Mouse (Mus musculus) neural tube, embryonic 15.5 days (tissue): Measurements from ENCODE around the gene Sec14l1. TPM values are rescaled to one million over a fixed set of nuclear protein-coding genes. Genes with fewer than 3 reads are reported as not detected.

Experiments
- ATAC-seq: fragments of 200-750 bp; cut with Nextera tagmentation; 2 replicates; pipeline ENCODE4 v1.8.0; 2017; ENCODE audit warnings: mild to moderate bottlenecking, moderate TSS enrichment, moderate library complexity; ENCODE audit not compliant: low FRiP score
- H3K27ac ChIP-seq: fragments of 300-500 bp; sonication (generic); replicated peaks from 2 replicates; pipeline ENCODE4 v1.5.1; 2015; ENCODE audit warnings: mild to moderate bottlenecking, inconsistent platforms
- H3K27me3 ChIP-seq: fragments of 300-500 bp; sonication (generic); replicated peaks from 2 replicates; pipeline ENCODE4 v1.6.1; 2015; ENCODE audit warnings: inconsistent platforms
- H3K36me3 ChIP-seq: fragments of 300-500 bp; sonication (generic); 2 replicates; pipeline ENCODE4 v1.6.1; 2015; ENCODE audit warnings: inconsistent platforms
- H3K4me1 ChIP-seq: fragments of 300-500 bp; sonication (generic); 2 replicates; pipeline ENCODE4 v1.6.1; 2015; ENCODE audit warnings: inconsistent platforms
- H3K4me2 ChIP-seq: fragments of 300-500 bp; sonication (generic); 2 replicates; pipeline ENCODE4 v1.6.1; 2015; ENCODE audit warnings: inconsistent platforms, mild to moderate bottlenecking, moderate library complexity
- H3K4me3 ChIP-seq: fragments of 300-500 bp; sonication (generic); replicated peaks from 2 replicates; pipeline ENCODE4 v1.5.1; 2015; ENCODE audit warnings: mild to moderate bottlenecking, inconsistent platforms
- H3K9ac ChIP-seq: fragments of 300-500 bp; sonication (generic); replicated peaks from 2 replicates; pipeline ENCODE4 v1.6.1; 2015; ENCODE audit warnings: mild to moderate bottlenecking, inconsistent platforms
- H3K9me3 ChIP-seq: fragments of 300-500 bp; sonication (generic); replicated peaks from 2 replicates; pipeline ENCODE4 v1.6.1; 2016; ENCODE audit warnings: inconsistent platforms
- WGBS: fragments of 180-500 bp; shearing (Covaris S2); methylation state at CpG from one replicate; pipeline ENCODE4 v1.1.7; 2015; ENCODE audit warnings: mixed read lengths; 5-methylcytosine and 5-hydroxymethylcytosine counted together
- polyA plus RNA-seq: library from polyadenylated mRNA; unstranded; fragments of >200 nt; fragmentation: Nextera tagmentation; extraction: Ambion mirVana; gene quantifications from 2 replicates; pipeline ENCODE4 v1.2.1, GENCODE M21; 2015

Gene Sec14l1
- polyA plus RNA-seq, 1 experiment from 2014 or later, result 52.0 TPM

- Histone ChIP-seq H3K9ac (no peak overlapping the region), H3K9me3 (no peaks in the 10 kb centered on the region), H3K4me2 (no peak overlapping the region), H3K27me3 (no peaks in the 10 kb centered on the region), H3K4me3 (no peak overlapping the region), H3K4me1 (peaks cover 6% of the 10 kb centered on the region), H3K27ac (peak overlapping the region; percentile 37; the same call in 1 of the 2 replicates), H3K36me3 (no peaks in the 10 kb centered on the region)
- no peak for ATAC-seq
- WGBS, result 86% methylated on average over 14 of the region's 14 CpGs
These were observed 12.8 kb upstream of the Sec14l1 start for GRCm38 (mm10) chr11:117101925-117102717.

- H3K27me3 ChIP-seq, result no peaks in the 10 kb centered on the region
- H3K27ac ChIP-seq, result no peak overlapping the region
- H3K4me1 ChIP-seq, result peaks cover 10% of the 10 kb centered on the region
- H3K9me3 ChIP-seq, result no peaks in the 10 kb centered on the region
- no peak overlapping the region for H3K4me3 ChIP-seq
- no peak overlapping the region for H3K4me2 ChIP-seq
- no peak for ATAC-seq
- WGBS, result 81% methylated on average over 10 of the region's 10 CpGs
- H3K9ac ChIP-seq, result no peak overlapping the region
- no peaks in the 10 kb centered on the region for H3K36me3 ChIP-seq
These were observed 11.4 kb upstream of the Sec14l1 start for GRCm38 (mm10) chr11:117103523-117103922.

DNA sequence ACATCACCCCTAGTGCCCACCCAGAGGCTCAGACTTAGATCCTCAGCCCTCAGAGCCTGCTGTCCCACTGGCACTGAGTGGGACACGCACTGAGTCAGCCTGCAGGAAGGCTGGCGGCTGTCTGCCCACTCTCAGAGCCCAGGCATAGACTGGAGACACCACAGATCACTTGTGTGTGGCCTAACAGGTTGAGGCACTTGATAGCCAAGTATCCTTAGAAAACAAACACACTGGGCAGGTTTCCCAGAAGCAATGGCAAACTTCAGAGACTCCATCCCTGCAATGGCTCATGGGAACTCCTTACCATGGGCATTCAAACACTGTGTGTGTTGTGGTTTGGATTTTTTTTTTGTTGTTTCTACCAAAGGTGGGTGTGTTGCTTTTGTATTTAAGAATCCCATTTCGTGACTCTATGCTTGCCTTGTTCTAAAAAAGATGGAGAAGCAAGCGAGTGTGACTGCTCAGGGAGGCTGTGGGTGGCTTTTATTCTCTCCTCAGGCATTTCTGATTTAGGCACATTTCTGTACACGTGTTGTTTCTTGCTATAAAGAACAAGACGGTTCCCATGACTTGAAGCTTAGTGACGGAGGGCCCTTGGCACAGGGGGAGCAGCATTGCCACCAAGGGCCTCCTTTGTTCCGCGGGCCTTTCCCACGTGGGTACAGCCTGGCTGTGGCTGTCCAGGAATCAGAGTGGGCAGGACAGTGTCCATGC is 10.8 kb upstream of the Sec14l1 start:
- 76% methylated on average over 10 of the region's 10 CpGs for WGBS
- ATAC-seq, result no peak

DNA sequence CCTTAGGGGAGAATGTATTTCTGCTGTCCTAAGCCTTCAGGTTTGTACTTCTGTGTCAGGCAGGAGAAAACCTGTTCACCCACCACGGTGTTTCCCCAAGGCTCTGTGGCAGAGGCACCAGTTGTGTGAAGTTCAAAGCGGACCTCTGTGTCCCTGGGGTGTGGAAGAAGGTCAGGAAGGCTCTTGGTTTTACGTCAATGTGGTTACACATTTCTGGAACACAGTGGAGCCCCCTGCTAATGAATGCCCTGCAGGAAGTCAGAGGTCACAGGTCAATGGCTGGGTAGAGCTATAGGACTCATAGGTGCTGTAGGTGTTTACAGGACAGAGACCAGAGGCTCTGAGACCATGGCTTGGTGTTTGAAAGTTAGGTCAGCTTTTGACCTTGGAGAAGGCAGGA is 9.7 kb upstream of the Sec14l1 start:
- 87% methylated on average over 3 of the region's 3 CpGs for WGBS
- no peaks in the 10 kb centered on the region for H3K36me3 ChIP-seq
- no peak for ATAC-seq
- no peaks in the 10 kb centered on the region for H3K27me3 ChIP-seq
- no peak overlapping the region for H3K4me2 ChIP-seq
- H3K9me3 ChIP-seq, result no peaks in the 10 kb centered on the region
- no peak overlapping the region for H3K4me3 ChIP-seq
- no peak overlapping the region for H3K9ac ChIP-seq
- no peak overlapping the region for H3K27ac ChIP-seq
- H3K4me1 ChIP-seq, result peaks cover 11% of the 10 kb centered on the region

More for the DNA sequence above, 10.8 kb upstream of the Sec14l1 start:
- H3K9me3 ChIP-seq, result no peaks in the 10 kb centered on the region
- no peak overlapping the region for H3K4me3 ChIP-seq
- no peak overlapping the region for H3K4me2 ChIP-seq
- peaks cover 11% of the 10 kb centered on the region for H3K4me1 ChIP-seq
- no peaks in the 10 kb centered on the region for H3K36me3 ChIP-seq
- H3K27ac ChIP-seq, result no peak overlapping the region
- H3K9ac ChIP-seq, result no peak overlapping the region
- H3K27me3 ChIP-seq, result no peaks in the 10 kb centered on the region

GRCm38 (mm10) chr11:117105850-117106249 is 9.1 kb upstream of the Sec14l1 start:
- ATAC-seq, result no peak
- H3K27me3 ChIP-seq, result no peaks in the 10 kb centered on the region
- no peak overlapping the region for H3K4me2 ChIP-seq
- WGBS, result 85% methylated on average over 7 of the region's 7 CpGs
- no peak overlapping the region for H3K9ac ChIP-seq
- H3K27ac ChIP-seq, result no peak overlapping the region
- H3K9me3 ChIP-seq, result no peaks in the 10 kb centered on the region
- H3K36me3 ChIP-seq, result no peaks in the 10 kb centered on the region
- no peak overlapping the region for H3K4me3 ChIP-seq
- H3K4me1 ChIP-seq, result peaks cover 11% of the 10 kb centered on the region

DNA sequence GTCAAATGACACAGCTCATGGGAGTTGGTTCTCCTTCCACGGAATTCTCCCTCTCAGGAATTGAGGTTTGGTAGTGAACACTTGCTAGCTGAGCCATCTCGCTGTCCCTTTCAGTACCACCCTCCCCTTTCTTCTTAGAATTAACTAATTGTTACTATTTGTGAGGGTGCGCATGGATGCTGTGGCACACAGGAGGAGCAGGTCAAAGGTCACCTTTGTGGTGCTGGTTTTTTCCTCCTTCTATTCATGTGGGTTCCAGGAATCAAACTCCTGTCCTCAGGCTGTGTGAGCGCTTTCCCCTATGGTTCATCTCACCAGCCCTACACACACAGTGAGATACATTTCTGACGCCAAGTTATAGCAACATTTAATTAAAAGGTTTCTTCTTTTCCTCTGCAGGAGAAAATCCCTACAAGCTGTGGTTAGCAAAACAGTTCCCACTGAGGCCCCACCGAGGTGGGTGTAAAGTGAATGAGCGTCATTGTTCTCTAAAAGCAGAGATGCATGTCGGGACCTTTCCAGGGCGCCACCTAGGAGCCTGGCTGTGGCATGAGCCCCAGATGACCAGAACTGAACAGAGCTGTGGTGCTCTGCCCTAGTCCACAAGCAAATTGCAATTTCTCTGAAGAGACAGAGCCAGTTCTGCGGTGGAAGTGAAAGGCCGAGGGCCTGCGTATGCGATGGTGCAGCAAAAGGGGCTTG is 8.2 kb upstream of the Sec14l1 start:
- Histone ChIP-seq H3K27ac (peak overlapping the region; percentile 24; the same call in 1 of the 2 replicates), H3K27me3 (no peaks in the 10 kb centered on the region), H3K9ac (no peak overlapping the region), H3K4me2 (no peak overlapping the region), H3K9me3 (no peaks in the 10 kb centered on the region), H3K4me3 (no peak overlapping the region), H3K36me3 (no peaks in the 10 kb centered on the region), H3K4me1 (peaks cover 11% of the 10 kb centered on the region)
- no peak for ATAC-seq
- 31% methylated on average over 13 of the region's 13 CpGs for WGBS

DNA sequence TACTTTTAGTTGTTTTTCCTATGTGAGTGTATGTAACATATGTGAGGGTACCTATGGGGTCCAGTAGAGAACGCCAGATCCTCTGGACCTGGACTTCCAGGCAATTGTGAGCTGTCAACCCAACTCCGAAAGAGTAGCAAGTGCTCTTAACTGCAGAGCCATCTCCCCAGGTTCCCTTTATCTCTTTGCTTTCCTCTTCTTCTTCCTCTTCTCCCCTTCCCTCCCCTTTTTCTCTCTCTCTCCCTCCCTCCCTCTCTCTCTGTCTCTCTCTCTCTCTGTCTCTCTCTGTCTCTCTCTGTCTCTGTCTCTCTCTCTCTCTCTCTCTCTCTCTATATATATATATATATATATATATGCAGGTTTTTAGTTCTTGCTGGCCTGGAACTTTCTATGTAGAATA is 7.1 kb upstream of the Sec14l1 start:
- no peaks in the 10 kb centered on the region for H3K27me3 ChIP-seq
- no peak overlapping the region for H3K4me3 ChIP-seq
- H3K4me1 ChIP-seq, result peaks cover 15% of the 10 kb centered on the region
- no peak overlapping the region for H3K9ac ChIP-seq
- 88% methylated on average over 2 of the region's 2 CpGs for WGBS
- H3K9me3 ChIP-seq, result no peaks in the 10 kb centered on the region
- no peak for ATAC-seq
- no peaks in the 10 kb centered on the region for H3K36me3 ChIP-seq
- no peak overlapping the region for H3K4me2 ChIP-seq
- H3K27ac ChIP-seq, result no peak overlapping the region

DNA sequence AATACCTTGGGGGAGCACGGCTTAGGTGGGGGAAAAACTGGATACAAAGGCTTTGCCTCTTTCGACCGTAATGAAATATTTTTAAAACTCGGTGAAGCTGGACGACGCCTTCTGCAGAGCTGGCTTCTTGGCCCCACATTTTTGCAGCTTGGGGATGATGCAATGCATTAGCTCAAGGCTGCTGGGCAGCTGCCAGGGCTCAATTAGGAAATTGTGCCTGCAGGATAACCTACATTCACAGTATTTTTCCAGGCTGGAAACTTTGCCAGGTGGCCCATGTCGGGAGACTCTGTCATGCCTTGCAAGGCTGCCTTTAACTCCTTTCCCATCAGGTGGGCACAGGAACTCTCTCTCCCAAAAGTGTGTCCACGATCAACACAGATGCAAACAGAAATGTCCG is 6.4 kb upstream of the Sec14l1 start:
- Histone ChIP-seq H3K9me3 (no peaks in the 10 kb centered on the region), H3K36me3 (no peaks in the 10 kb centered on the region), H3K9ac (no peak overlapping the region), H3K27ac (0 out of 2 replicates have a peak overlapping the region, but pooled peaks have one; percentile 23), H3K27me3 (no peaks in the 10 kb centered on the region), H3K4me2 (no peak overlapping the region), H3K4me3 (no peak overlapping the region), H3K4me1 (peaks cover 16% of the 10 kb centered on the region)
- WGBS, result 71% methylated on average over 9 of the region's 9 CpGs
- no peak for ATAC-seq

DNA sequence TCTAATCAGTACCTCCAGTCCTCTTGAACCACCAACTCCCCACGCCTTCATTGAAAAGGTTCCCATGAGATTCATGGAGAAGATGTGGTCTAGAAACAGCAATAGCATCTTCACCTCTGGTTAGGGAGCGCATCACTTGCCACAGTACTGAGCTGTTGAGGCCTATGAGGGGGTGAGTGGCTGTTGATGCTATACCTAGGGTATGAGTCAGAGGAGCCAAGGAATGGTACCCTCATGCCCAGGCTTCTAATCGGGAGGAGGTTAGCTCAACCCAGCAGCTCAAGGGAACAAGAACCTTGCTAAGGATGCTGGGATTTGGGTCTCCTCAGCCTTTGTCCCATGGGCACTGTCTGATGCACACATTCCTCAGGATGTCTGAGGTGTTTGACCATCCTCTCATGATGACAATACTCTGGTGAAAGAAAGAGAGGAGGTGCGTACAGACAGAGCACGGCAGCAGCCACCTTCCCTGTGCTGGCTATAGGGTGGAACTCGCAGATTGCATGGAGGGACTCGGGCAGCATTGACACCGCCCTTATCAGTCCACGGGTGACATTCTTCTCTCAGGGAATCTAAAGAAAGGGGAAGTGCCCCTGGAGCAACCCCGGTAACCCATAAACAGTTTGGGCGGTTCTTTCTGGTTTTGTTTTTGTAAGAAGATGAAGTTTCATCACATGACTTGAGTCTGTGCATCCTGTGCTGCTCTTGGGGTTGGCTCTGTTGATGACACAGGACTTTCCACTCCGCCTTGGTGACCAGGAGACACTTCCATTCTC is 5.6 kb upstream of the Sec14l1 start:
- no peaks in the 10 kb centered on the region for H3K27me3 ChIP-seq
- no peak overlapping the region for H3K4me2 ChIP-seq
- peaks cover 21% of the 10 kb centered on the region for H3K4me1 ChIP-seq
- H3K9ac ChIP-seq, result no peak overlapping the region
- 91% methylated on average over 12 of the region's 12 CpGs for WGBS
- H3K4me3 ChIP-seq, result no peak overlapping the region
- no peaks in the 10 kb centered on the region for H3K9me3 ChIP-seq
- no peak overlapping the region for H3K27ac ChIP-seq
- H3K36me3 ChIP-seq, result no peaks in the 10 kb centered on the region
- no peak for ATAC-seq

- 86% methylated on average over 11 of the region's 11 CpGs for WGBS
- no peak overlapping the region for H3K9ac ChIP-seq
- peaks cover 29% of the 10 kb centered on the region for H3K4me1 ChIP-seq
- H3K27me3 ChIP-seq, result no peaks in the 10 kb centered on the region
- no peak overlapping the region for H3K4me2 ChIP-seq
- H3K27ac ChIP-seq, result no peak overlapping the region
- no peaks in the 10 kb centered on the region for H3K9me3 ChIP-seq
- H3K36me3 ChIP-seq, result no peaks in the 10 kb centered on the region; the same call in 1 of the 2 replicates
- no peak overlapping the region for H3K4me3 ChIP-seq
- no peak for ATAC-seq
These were observed 2.9 kb upstream of the Sec14l1 start for GRCm38 (mm10) chr11:117111967-117112648.

DNA sequence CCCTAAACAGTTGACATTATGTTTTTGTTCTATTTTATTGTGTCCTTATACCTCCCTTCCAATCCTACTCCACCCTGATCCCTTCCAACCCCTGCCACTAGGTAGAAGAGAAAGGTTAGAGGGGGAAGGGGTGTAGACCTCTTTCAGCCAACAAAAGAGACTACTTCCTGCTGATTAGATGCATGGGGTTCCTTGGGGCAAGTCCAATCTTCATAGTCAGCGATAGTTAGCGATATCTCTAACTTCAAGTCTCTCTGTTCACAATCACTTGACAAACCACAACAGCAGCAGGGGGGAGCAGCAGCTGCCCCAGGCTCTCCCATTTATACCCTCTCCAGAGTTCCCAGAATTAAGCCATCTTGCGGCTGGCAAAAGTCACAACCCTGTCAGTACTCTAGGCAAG is 2.3 kb upstream of the Sec14l1 start:
- Histone ChIP-seq H3K27ac (no peak overlapping the region), H3K4me2 (no peak overlapping the region), H3K4me1 (peaks cover 34% of the 10 kb centered on the region), H3K9ac (no peak overlapping the region), H3K36me3 (no peaks in the 10 kb centered on the region; the same call in 1 of the 2 replicates), H3K4me3 (no peak overlapping the region), H3K27me3 (no peaks in the 10 kb centered on the region), H3K9me3 (no peaks in the 10 kb centered on the region)
- no peak for ATAC-seq
- 69% methylated on average over 3 of the region's 3 CpGs for WGBS
